Mouse (Mus musculus): ENCODE results near the gene Hpse2.
"Not testable (repeated sequence)": the region's sequence is repeated elsewhere in the genome, so short reads cannot be mapped to it uniquely, and the experiment has no call there.

Gene Hpse2

DNA sequence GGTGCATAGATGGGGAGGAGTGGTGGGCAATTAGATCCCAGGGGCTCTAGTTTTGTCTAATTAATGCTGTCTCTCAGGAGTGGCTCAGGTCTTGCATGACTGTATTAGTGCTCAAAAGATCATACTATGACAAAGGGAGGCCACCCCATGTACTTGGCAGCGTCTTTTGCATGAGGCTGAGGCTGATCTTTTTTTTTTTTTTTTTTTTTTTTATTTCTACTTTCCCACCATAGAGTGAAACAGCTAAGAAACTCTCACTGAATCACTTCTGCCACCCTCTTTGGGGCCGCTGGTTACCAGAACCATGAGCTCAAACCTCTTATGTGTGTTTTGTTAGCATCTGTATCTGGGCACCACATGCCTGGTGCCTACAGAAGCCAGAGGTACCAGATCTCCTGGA lies 549.0 kb downstream of the Hpse2 start:
- DNase-seq, result no peak

DNA sequence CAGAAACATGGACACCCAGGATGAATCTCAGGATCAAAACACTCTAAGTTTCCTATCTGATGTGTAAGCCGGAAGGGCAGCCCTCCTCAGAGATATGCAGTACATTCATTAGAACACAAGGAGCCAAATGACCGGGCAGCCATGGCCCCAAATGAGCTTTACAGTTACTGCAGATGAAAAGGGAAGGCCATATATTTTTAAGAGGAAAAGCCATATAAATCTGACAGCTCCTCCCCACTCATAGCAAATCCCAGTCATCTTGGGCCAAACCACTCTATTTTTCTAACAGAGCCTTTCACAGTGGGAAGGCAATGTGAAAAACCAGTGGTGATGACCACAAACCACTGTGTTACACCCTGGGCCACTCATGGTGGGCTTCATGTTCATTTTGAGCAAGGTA lies 549.9 kb downstream of the Hpse2 start:
- DNase-seq, result no peak

DNA sequence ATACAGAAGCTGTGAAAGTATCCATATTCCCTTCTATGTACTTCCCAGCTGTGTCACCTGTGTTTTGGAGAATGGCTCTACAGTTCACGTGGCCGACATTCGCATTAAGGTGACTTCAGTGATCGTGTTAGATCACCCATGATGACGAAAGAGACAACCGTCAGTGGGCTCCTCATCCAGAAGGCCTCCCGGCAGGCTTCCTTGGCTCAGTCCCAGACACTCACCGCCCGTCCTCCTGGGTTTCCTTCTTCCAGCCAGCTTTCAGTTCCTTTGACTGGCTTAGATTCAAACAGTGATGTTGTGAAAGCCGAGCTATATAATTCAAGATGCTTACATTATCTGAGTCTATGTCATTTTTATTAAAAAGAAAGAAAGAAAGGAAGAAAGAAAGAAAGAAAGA lies 550.6 kb downstream of the Hpse2 start:
- DNase-seq, result no peak

DNA sequence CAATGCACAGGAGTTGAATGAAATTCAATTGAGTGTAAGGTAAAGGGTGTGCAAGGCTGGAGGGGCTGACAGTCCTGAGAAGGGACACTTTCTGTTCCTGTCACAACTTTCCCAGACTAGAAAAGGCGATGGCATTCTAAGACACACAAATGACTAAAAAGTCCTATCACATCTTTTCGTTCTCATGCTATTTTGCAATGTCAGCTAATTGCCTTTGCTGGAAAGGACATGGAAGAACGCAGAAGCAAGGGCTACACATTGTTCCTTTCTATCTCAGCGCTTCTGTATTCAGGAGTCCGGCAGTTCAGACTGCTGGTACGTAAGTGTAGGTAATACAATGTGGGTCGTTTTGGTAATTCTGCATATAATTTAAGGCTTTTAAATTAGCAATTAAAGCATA lies 555.0 kb downstream of the Hpse2 start:
- no peak for DNase-seq

DNA sequence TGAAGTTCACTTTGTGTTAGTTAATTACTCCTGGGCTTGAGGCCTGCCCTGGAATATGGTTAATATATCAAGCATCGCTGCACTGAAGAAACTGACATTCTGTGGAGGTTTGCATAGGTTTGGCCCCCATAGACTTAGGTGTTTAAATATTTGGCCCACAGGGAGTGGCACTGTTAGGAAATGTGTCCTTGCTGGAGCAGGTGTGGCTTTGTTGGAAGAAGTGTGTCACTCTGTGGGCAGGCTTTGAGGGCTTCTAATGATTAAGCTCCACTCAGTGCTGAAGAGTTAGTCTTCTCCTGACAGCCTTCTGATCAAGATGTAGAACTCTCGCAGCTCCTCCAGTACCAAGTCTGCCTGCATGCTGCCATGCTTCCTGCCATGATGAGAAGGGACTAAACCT lies 555.9 kb downstream of the Hpse2 start:
- no peak for DNase-seq

DNA sequence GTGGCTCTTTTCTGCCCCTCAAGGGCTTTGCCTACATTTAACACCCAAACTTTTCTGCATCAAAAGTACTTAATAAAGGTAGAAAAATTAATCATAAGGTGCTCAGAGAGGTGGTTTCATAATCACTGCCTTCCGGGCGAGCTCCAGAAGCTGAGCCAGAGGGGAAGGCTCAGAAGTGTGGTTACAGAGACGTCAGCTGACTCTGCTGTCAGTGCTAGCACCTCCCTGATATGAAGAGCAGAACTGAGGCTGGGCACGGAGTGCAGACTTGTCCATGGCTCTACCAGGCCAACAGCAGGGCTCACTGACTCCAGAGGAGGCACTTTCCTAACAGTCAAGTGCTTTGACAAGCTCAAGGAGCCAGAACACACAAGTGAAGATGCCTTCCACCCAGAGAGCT lies 559.0 kb downstream of the Hpse2 start:
- no peak for DNase-seq

DNA sequence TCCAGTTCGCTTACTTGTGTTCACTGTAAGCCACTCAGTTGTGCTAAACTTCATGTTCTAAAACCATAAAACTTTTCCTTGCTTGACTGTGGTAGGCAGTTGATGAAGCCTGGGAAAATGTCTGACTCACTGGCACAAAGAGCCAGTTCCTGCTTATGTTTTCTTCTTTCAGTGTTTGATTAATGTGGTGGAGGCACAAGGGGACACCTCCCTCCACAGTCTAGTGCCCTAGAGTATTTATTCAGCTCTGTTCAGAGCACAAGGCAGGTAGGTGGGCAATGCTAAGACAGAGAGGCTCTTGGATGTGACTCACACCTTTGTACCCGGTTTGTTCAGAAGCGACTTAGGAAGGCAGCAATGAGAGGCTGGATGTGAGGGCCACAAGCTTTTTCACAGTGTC lies 560.3 kb downstream of the Hpse2 start:
- no peak for DNase-seq

DNA sequence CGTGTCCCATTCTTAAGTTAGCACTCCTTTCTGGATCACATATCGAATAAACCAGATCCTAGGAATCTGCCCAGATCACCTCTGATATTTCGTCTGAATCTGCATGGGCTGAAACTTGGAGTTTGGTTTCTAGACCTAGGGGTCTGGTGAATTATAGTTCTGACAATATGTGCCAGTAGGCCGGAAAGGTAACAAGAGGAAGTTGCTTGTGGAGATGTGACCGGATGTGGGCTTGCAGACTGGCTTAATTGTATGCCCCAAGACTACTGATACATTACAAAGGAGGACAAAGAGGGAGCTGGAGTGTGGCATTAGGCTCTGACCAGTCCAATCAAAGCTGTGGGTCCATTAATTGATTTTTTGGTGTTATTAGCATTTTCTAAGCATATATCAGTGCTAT lies 568.0 kb downstream of the Hpse2 start:
- no peak for DNase-seq

DNA sequence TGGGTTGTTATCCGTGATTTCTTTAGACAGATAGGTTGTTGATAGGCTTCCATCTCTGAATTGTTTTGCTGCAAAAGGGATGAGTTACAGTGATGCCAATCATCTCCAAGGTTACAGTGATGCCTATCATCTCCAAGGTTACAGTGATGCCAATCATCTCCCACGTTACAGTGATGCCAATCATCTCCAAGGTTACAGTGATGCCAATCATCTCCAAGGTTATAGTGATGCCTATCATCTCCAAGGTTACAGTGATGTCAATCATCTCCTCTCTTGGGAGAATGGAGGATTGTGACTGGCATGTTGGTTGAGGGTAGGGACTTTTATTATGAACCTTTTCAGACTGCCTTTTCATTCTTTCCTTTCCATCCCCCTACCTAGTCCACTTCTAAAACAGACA lies 570.4 kb downstream of the Hpse2 start:
- DNase-seq, result no peak

DNA sequence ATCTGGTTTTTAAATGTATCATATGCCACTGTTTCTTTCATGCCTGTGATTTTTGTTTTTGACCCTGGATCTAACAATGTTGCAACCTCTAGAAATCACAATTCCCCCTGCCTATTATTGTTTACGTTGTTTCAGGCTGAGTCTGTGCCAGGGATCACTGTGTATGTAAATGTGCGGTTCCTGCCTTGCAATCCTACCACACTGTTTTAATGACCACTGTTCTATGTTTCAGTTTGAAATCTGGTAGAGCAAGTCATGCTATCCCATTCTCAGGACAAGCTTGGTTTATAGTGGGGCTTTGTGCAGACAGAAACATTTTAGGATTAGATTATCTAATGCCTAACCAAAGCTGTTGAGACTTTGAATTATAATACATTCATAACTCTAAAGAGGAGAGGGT lies 571.9 kb downstream of the Hpse2 start:
- DNase-seq, result no peak

DNA sequence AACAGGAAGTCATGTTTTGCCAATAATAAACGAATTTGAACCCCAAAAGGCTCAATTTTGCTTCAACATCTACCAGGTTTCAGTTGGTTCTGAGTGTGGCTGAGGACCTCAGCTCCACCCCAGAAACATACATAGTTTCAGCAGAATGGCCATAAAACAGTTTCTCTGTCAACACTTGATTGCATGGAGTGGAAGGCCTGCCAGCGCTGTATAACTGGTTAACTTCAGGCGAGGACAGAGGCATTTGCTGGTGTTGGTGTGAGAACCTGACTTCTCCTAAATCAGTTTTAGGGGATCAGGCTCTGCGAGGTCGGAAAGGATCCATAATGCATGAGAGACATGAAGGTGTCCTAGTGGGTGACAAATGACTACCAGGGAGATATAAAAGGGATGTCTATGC lies 578.0 kb downstream of the Hpse2 start:
- DNase-seq, result no peak

DNA sequence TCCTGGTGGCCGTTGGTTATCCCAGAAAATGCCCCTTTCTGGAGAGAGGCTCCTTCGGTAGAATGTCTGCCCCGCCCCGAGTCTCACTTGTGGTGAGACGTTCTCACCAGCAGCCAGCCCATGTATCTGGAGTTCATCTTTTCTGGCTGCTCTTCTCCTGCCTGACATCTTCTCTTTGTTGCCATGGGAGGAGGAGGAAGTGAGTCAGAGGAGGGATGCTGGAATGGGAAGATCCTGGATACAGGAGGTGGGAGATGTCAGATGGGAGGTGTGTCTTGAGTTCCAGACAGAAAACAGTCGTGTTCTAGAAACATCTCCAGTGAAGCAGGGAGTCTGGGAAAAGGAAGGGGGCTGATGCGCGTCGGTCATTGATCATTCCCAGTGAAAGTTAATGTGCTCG lies 578.7 kb downstream of the Hpse2 start:
- no peak for DNase-seq

DNA sequence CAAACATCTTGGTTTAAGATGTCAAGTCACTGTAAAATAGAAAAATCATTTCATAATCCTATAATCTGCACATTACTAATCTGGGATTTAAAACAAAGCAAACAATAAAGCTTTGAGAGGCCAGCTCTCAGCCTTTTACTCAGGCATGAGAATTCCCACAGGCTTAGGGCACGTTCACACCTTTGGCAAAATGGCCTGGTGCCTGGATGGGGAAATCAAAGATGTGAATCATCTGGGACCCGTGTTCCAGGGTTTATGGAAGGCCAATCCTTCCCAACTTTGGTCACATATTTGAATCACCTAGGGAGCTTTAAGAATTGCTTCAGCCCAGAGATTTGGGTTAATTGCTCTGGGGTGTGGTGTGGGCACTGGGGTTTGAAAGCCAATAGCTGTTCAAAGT lies 590.3 kb downstream of the Hpse2 start:
- DNase-seq, result no peak

DNA sequence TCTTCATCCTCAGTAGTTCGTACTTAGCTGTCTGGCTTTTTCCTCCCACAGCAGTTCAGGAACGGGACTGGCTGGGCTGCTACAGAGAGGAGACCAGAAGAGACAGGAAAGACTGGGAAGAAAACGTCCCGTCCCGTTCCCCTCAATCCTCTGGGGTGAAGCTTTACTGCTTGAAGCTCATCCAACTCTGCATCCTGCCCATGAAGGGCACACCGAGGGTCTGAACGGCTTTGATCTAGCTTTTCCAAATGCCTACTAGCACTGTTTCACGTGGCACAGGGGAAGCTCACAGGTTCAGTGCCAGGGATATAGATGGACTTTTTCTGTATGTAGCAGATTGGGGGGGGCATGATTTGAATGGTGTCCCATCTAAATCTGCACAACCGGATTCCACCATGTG lies 592.4 kb downstream of the Hpse2 start:
- DNase-seq, result no peak

DNA sequence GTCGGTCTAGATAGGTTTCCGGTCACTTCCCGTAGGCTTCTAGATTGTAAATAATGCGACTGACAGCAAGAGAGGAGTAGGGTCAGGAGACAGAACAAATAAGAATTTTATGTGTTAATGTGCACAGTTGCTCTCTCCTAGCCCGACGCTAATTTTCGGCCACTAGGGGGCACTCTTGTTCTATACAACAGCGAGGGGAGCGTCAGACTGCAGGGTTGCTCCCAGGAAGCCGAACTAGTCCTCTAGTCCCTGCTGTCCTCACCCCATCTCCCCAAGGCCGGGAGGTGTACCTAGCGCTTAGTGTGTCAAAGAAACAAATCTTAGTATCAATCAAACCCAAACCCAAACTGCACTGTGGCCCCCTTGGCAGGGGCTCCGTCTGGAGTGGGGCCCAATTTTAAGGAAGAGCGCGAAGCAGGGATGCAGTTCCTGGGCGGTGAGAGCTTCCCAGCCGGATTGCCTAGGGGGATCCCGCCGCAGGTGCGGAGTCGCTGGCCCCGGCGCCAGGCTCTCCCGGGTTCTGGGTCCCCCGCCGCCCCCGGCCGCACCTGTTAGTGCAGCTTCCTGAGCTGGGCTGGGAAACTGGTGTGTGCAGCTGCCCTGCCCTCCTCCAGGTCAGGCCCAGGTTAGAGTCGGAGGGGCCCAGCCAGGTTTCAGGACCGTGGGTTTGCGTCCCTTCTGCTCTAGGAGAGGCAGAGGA lies 593.1 kb downstream of the Hpse2 start:
- peak; percentile 58 to 81 for DNase-seq

DNA sequence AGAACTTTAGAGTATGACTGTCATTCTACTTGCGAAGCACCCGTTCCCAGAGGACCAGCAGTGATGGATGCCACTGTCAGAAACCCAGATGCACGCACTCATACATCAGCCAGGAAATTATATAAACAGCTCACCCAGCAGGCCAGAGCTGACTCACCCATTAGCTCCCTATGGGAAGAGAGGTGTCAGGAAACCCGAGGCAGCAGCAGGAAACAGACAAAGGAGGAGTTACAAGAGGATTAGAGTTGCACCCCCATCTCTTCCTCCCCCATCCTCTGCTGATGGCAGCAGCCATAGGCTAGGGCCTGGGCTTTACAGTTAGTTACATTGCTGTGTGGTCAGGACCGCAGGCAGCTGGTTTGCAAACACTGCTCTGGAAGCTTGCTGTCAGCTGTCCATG lies 599.8 kb downstream of the Hpse2 start:
- no peak for DNase-seq

DNA sequence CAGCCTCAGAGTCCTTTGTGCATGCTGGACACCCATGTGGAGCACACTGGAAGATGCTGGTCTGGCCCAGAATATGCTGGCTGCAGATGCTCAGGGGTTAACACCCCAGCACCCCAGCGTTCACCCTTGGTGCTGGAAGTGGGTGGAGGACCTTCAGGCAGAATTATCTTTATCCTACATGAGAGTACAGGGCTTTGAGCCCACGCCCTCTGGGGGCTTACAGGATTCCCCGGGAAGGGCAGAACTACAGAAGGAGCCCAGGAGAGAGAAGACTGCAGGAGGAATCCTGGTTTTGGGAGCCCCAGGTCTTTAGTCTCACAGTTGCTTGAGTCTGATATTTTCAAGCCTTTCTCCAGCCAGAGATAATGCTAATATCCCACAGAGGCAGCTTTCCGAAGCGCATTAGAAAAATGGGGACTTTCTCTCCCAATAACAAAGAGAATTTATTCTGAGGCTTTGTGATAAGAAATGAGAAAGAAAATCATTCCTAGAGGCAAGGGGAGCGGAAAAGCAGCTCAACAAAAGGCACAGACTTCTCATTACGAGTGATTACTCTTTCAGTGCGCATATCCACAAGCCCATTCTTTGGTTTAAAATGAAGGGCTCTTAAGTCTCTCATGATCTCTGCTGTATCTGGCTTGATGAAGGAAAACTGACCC lies 602.5 kb downstream of the Hpse2 start:
- DNase-seq, result no peak

DNA sequence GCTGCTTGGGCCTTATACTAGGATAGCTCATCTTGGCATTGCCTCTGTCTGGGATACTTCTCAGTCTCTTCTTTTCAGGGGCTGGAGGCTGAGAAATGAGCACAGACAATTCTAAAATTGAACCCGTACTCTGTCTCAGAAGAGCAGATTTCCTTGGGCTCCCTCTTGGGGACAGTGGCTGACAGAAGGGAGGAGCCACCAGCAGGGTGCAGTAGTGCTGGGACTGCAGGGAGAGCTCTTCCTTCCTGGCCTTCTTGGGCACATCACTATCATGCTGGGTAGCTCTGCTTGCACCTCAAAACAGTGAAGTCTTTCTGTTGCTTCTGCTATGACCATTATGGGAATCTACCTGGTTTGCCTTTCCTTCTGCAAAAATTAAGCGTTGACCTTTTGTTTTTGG lies 603.0 kb downstream of the Hpse2 start:
- no peak for DNase-seq

DNA sequence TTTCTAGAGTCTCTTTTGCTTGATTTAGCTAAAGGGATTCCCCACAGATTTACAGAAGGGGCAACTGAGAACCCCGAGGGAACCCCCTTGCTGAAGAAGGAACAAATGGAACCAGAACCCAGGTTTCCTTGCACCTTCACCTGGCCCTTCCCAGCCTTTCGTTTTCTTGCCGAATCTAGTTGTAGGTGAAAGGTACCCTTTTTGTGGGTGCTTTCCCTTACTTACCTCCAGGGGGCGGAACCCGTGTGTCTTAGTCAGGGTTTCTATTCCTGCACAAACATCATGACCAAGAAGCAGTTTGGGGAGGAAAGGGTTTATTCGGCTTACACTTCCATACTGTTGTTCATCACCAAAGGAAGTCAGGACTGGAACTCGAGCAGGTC lies 608.0 kb downstream of the Hpse2 start:
- not testable (repeated sequence) for DNase-seq

DNA sequence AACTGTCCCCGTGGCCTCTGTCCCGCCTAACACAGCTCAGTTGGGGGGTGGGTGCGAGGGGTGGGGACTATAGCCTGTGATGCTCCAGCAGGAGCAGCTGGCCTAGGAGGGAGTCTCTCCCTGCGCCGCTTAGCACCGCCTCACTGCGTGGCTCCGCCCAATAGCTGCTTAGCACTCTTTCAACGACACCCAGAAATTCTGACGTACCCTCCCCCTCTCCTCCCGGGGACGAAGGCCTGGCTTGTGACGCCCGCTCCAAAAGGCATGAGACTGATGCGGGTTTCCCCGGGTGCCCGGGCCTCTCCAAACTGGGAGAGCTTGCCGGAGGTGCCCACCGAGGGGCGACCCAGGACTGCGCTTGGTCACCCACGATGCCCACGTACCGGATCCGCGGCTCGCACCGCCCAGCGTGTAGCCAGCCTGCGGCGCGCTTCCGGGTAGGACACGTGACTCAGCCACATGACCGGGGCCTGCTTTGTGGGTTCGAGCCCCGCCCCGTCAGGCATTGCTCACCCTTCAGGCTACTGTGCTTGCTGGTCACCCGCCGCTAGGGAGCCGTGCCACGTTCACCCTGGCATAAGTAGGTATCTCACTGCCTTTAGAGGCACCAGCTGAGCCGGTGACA lies 608.5 kb downstream of the Hpse2 start, which contains the start of gene Hps1:
Gene Hps1 (minus strand): TSS at position 448 of the 625 bp plus-strand sequence.
- peak; percentile 84 to 85 for DNase-seq

DNA sequence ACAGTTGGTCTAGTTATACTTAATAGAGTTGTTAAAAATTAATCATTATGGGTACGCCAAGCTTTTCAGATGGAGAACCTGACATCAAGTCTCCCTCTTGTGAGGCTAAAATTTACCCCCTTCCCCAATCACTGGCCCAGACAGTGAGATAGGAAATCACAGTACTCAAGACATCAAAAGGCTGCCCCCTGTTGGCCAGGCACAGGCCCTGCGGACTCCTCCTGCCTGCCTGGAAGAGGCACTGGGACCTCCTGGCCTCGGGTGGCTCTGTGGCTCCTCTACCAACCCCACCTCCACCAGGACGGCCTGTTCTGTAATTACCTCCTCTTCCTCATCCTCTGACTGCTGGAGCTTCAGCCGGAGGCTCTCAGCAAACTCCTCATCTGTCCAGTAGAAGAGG lies 610.4 kb downstream of the Hpse2 start:
- DNase-seq, result peak; percentile 22 to 41

DNA sequence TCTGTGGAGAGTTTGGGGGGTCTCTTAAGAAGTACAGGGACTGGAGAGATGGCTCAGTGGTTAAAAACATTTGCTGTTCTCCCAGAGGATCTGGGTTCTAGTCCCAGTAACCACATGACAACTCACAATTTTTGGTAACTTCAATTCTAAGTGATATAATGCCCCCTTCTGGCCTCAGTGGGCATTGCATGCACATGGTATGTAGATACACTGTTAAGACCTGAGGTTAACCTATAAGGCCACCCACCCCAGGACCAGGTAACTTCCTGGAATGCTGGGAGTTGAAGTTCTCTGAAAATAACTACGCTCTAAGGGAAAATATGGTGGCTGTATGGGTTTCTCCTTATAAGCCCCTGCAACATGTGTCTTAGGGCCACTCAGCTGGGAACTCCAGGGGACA lies 611.3 kb downstream of the Hpse2 start:
- DNase-seq, result peak in 1 of 2 experiments; percentile 65

DNA sequence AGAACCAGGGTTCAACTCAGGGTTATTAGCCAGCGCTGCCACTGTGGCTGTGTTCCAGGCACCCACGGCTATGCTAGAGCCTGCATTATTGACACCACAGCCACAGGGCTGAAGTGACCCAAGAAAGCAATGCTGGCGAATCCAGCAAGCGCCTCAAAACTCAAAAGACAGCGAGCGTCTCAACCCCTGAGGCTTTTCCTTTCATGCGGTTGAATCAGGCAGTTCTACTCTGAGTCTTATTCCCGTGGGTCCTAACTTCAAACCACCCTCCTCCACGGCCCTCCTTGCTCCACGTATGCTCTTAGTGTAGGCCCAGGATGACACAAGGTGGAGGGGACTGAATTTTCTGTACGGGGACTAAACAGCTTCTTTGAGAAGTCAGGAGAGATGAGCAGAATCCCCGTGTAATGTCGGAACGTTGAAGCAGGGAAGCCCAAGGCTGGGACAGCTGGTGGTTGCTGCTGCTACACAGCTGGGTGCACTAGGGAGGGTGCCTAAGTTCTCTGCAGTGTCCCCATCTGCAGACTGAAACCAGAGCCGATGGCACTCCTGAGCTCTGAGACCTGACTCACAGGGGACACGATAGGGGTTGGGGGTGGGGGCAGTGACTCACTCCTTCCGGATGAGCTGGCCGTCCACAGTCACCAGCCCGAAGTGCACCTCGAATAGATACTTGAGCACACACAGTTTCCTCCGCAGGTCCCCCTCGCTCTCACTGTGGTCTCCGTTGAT lies 617.8 kb downstream of the Hpse2 start:
- no peak for DNase-seq

DNA sequence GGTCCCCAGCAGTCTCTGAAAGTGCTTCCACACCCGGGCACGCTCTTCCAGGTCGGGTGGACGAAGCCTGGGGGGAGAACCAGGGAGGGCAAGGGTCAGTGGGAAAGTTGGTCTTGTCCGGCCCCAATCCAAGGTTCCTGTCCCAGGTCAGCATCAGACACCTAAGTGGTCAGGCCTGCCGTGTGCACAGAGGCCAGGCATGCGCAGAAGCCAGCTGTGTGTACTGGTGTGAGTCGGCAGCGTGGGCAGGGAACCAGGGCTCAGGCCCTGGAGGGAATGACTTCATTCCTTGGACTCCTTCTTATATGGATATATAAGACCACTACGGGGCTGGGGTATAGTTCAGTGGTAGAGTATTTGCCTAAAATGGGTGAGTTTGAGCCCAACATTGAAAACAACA lies 618.5 kb downstream of the Hpse2 start:
- DNase-seq, result peak; percentile 41 to 45

Measured in kidney, adult 8-10 months (tissue).